Mouse (Mus musculus): ENCODE results near the gene Prkra. TPM values are rescaled to one million over a fixed set of nuclear protein-coding genes. Genes with fewer than 3 reads are reported as not detected.

Prkra gene
- total RNA-seq (2015) (29.5 and 32.9 TPM in 2 replicates), total RNA-seq (2017) (14.5 and 17.3 TPM in 2 replicates)

- ATAC-seq (ENCODE audit: poor library complexity, severe bottlenecking) = peak; percentile 92
These were observed at the start of gene Prkra, which contains the start of gene Pjvk for GRCm38 (mm10) chr2:76647883-76648570. Gene Prkra (minus strand): TSS chr2:76648015. Gene Pjvk (plus strand): TSS chr2:76648476.

- no peak for ATAC-seq (ENCODE audit: poor library complexity, severe bottlenecking)
These were observed 47.5 kb upstream of the Prkra start for GRCm38 (mm10) chr2:76695290-76695689.

- ATAC-seq (ENCODE audit: poor library complexity, severe bottlenecking) = no peak
These were observed 46.0 kb upstream of the Prkra start for GRCm38 (mm10) chr2:76693765-76694164.

- ATAC-seq (ENCODE audit: poor library complexity, severe bottlenecking) = peak; percentile 75
These were observed 42.8 kb upstream of the Prkra start for GRCm38 (mm10) chr2:76690436-76691204.

GRCm38 (mm10) chr2:76688162-76688561 lies 40.3 kb upstream of the Prkra start:
- ATAC-seq (ENCODE audit: poor library complexity, severe bottlenecking) = no peak

GRCm38 (mm10) chr2:76687608-76688007 lies 39.8 kb upstream of the Prkra start:
- no peak for ATAC-seq (ENCODE audit: poor library complexity, severe bottlenecking)

- ATAC-seq (ENCODE audit: poor library complexity, severe bottlenecking) = no peak
These were observed 39.2 kb upstream of the Prkra start for GRCm38 (mm10) chr2:76686986-76687385.

- no peak for ATAC-seq (ENCODE audit: poor library complexity, severe bottlenecking)
These were observed 34.5 kb upstream of the Prkra start for GRCm38 (mm10) chr2:76682301-76682700.

GRCm38 (mm10) chr2:76676401-76677226 lies 28.8 kb upstream of the Prkra start:
- no peak for ATAC-seq (ENCODE audit: poor library complexity, severe bottlenecking)

- ATAC-seq (ENCODE audit: poor library complexity, severe bottlenecking) = no peak
These were observed 28.1 kb upstream of the Prkra start for GRCm38 (mm10) chr2:76675949-76676348.

GRCm38 (mm10) chr2:76675451-76675850 lies 27.6 kb upstream of the Prkra start:
- no peak for ATAC-seq (ENCODE audit: poor library complexity, severe bottlenecking)

GRCm38 (mm10) chr2:76674725-76675427 lies 27.1 kb upstream of the Prkra start, which contains the start of gene Plekha3:
Gene Plekha3 (plus strand): TSS chr2:76675281.
- peak; percentile 71 for ATAC-seq (ENCODE audit: poor library complexity, severe bottlenecking)

GRCm38 (mm10) chr2:76673472-76674081 lies 25.8 kb upstream of the Prkra start:
- peak; percentile 50 for ATAC-seq (ENCODE audit: poor library complexity, severe bottlenecking)

GRCm38 (mm10) chr2:76672966-76673392 lies 25.2 kb upstream of the Prkra start, which contains the start of gene Fkbp7:
Gene Fkbp7 (minus strand): TSS chr2:76673116.
- ATAC-seq (ENCODE audit: poor library complexity, severe bottlenecking) = peak; percentile 80

GRCm38 (mm10) chr2:76672134-76672745 lies 24.4 kb upstream of the Prkra start:
- ATAC-seq (ENCODE audit: poor library complexity, severe bottlenecking) = no peak

- ATAC-seq (ENCODE audit: poor library complexity, severe bottlenecking) = no peak
These were observed 23.8 kb upstream of the Prkra start for GRCm38 (mm10) chr2:76671641-76672040.

GRCm38 (mm10) chr2:76667200-76667599 lies 19.4 kb upstream of the Prkra start:
- no peak for ATAC-seq (ENCODE audit: poor library complexity, severe bottlenecking)

- ATAC-seq (ENCODE audit: poor library complexity, severe bottlenecking) = no peak
These were observed 17.7 kb upstream of the Prkra start for GRCm38 (mm10) chr2:76665531-76665930.

GRCm38 (mm10) chr2:76659419-76659818 lies 11.6 kb upstream of the Prkra start:
- no peak for ATAC-seq (ENCODE audit: poor library complexity, severe bottlenecking)
